Mouse (Mus musculus): ENCODE data around the gene Kcnd3. TPM values are rescaled to one million over a fixed set of nuclear protein-coding genes. Genes with fewer than 3 reads are reported as not detected.

Gene Kcnd3
- polyA plus RNA-seq, 1 experiment from 2014 or later: 3.6 TPM

- no peak overlapping the region for H3K4me2 ChIP-seq (replicated peaks)
- WGBS: 81% methylated on average over 7 of the region's 7 CpGs
- no peaks in the 10 kb centered on the region for H3K9me3 ChIP-seq
- no peak for ATAC-seq (ENCODE audit: low FRiP score, low read depth)
- no peak overlapping the region for H3K9ac ChIP-seq
- H3K4me1 ChIP-seq: no peaks in the 10 kb centered on the region
- H3K4me3 ChIP-seq: no peak overlapping the region
- H3K36me3 ChIP-seq: no peaks in the 10 kb centered on the region
- H3K27ac ChIP-seq: no peak overlapping the region
- no peaks in the 10 kb centered on the region for H3K27me3 ChIP-seq (replicated peaks)
Observed at GRCm38 (mm10) chr3:105611531-105612422, 159.6 kb downstream of the Kcnd3 start.

GRCm38 (mm10) chr3:105612423-105612814, 160.3 kb downstream of the Kcnd3 start:
- Histone ChIP-seq H3K27ac (no peak overlapping the region), H3K27me3 (replicated peaks) (no peaks in the 10 kb centered on the region), H3K36me3 (no peaks in the 10 kb centered on the region), H3K4me3 (no peak overlapping the region), H3K9me3 (no peaks in the 10 kb centered on the region), H3K4me2 (replicated peaks) (no peak overlapping the region), H3K9ac (no peak overlapping the region), H3K4me1 (no peaks in the 10 kb centered on the region)
- 74% methylated on average over 4 of the region's 4 CpGs for WGBS
- ATAC-seq (ENCODE audit: low FRiP score, low read depth): no peak

GRCm38 (mm10) chr3:105616861-105617743, 165.0 kb downstream of the Kcnd3 start:
- Histone ChIP-seq H3K9ac (no peak overlapping the region), H3K27me3 (replicated peaks) (no peaks in the 10 kb centered on the region), H3K4me1 (no peaks in the 10 kb centered on the region), H3K4me2 (replicated peaks) (no peak overlapping the region), H3K9me3 (no peaks in the 10 kb centered on the region), H3K36me3 (no peaks in the 10 kb centered on the region), H3K4me3 (no peak overlapping the region), H3K27ac (no peak overlapping the region)
- ATAC-seq (ENCODE audit: low FRiP score, low read depth): 0 out of 2 replicates have a peak, but pooled peaks have one; percentile 21
- 92% methylated on average over 2 of the region's 2 CpGs for WGBS

GRCm38 (mm10) chr3:105621154-105621553, 169.0 kb downstream of the Kcnd3 start:
- H3K9me3 ChIP-seq: no peaks in the 10 kb centered on the region
- 74% methylated on average over 8 of the region's 8 CpGs for WGBS
- H3K4me2 ChIP-seq (replicated peaks): no peak overlapping the region
- no peak overlapping the region for H3K27ac ChIP-seq
- no peak overlapping the region for H3K9ac ChIP-seq
- H3K36me3 ChIP-seq: no peaks in the 10 kb centered on the region
- no peaks in the 10 kb centered on the region for H3K4me1 ChIP-seq
- H3K27me3 ChIP-seq (replicated peaks): no peaks in the 10 kb centered on the region
- no peak for ATAC-seq (ENCODE audit: low FRiP score, low read depth)
- no peak overlapping the region for H3K4me3 ChIP-seq

GRCm38 (mm10) chr3:105623137-105623536, 171.0 kb downstream of the Kcnd3 start:
- 65% methylated on average over 4 of the region's 4 CpGs for WGBS
- no peak for ATAC-seq (ENCODE audit: low FRiP score, low read depth)
- H3K27ac ChIP-seq: no peak overlapping the region
- H3K27me3 ChIP-seq (replicated peaks): no peaks in the 10 kb centered on the region
- no peaks in the 10 kb centered on the region for H3K36me3 ChIP-seq
- no peaks in the 10 kb centered on the region for H3K9me3 ChIP-seq
- no peak overlapping the region for H3K4me3 ChIP-seq
- H3K4me1 ChIP-seq: peaks cover 3% of the 10 kb centered on the region; the same call in 1 of the 2 replicates
- no peak overlapping the region for H3K9ac ChIP-seq
- no peak overlapping the region for H3K4me2 ChIP-seq (replicated peaks)

GRCm38 (mm10) chr3:105625961-105626360, 173.8 kb downstream of the Kcnd3 start:
- Histone ChIP-seq H3K9ac (no peak overlapping the region), H3K4me2 (replicated peaks) (no peak overlapping the region), H3K4me1 (peaks cover 3% of the 10 kb centered on the region; the same call in 1 of the 2 replicates), H3K4me3 (no peak overlapping the region), H3K27ac (no peak overlapping the region), H3K27me3 (replicated peaks) (no peaks in the 10 kb centered on the region), H3K9me3 (no peaks in the 10 kb centered on the region), H3K36me3 (no peaks in the 10 kb centered on the region)
- 89% methylated on average over 2 of the region's 2 CpGs for WGBS
- ATAC-seq (ENCODE audit: low FRiP score, low read depth): no peak

GRCm38 (mm10) chr3:105627258-105627657, 175.1 kb downstream of the Kcnd3 start:
- Histone ChIP-seq H3K27ac (no peak overlapping the region), H3K4me3 (no peak overlapping the region), H3K4me2 (replicated peaks) (no peak overlapping the region), H3K36me3 (no peaks in the 10 kb centered on the region), H3K4me1 (peaks cover 3% of the 10 kb centered on the region; the same call in 1 of the 2 replicates), H3K27me3 (replicated peaks) (0 out of 2 replicates have a peak, but pooled peaks cover 2% of the 10 kb centered on the region), H3K9ac (no peak overlapping the region), H3K9me3 (no peaks in the 10 kb centered on the region)
- WGBS: 44% methylated on average over 6 of the region's 6 CpGs
- no peak for ATAC-seq (ENCODE audit: low FRiP score, low read depth)

- H3K27ac ChIP-seq: no peak overlapping the region
- no peaks in the 10 kb centered on the region for H3K36me3 ChIP-seq
- no peak overlapping the region for H3K4me3 ChIP-seq
- H3K27me3 ChIP-seq (replicated peaks): 0 out of 2 replicates have a peak, but pooled peaks cover 2% of the 10 kb centered on the region
- WGBS: 74% methylated on average over 2 of the region's 2 CpGs
- H3K4me1 ChIP-seq: peaks cover 3% of the 10 kb centered on the region; the same call in 1 of the 2 replicates
- ATAC-seq (ENCODE audit: low FRiP score, low read depth): no peak
- H3K9ac ChIP-seq: no peak overlapping the region
- no peaks in the 10 kb centered on the region for H3K9me3 ChIP-seq
- no peak overlapping the region for H3K4me2 ChIP-seq (replicated peaks)
Observed at GRCm38 (mm10) chr3:105632296-105632695, 180.2 kb downstream of the Kcnd3 start.

- H3K36me3 ChIP-seq: no peaks in the 10 kb centered on the region
- no peak overlapping the region for H3K9ac ChIP-seq
- H3K4me3 ChIP-seq: no peak overlapping the region
- H3K27me3 ChIP-seq (replicated peaks): 0 out of 2 replicates have a peak, but pooled peaks cover 2% of the 10 kb centered on the region
- no peak overlapping the region for H3K4me2 ChIP-seq (replicated peaks)
- H3K27ac ChIP-seq: no peak overlapping the region
- H3K9me3 ChIP-seq: no peaks in the 10 kb centered on the region
- H3K4me1 ChIP-seq: no peaks in the 10 kb centered on the region
- ATAC-seq (ENCODE audit: low FRiP score, low read depth): no peak
- 90% methylated on average over 3 of the region's 3 CpGs for WGBS
Observed at GRCm38 (mm10) chr3:105633021-105633420, 180.9 kb downstream of the Kcnd3 start.

GRCm38 (mm10) chr3:105642186-105642585, 190.1 kb downstream of the Kcnd3 start:
- H3K9me3 ChIP-seq: no peaks in the 10 kb centered on the region
- no peak overlapping the region for H3K27ac ChIP-seq
- no peak overlapping the region for H3K4me2 ChIP-seq (replicated peaks)
- no peaks in the 10 kb centered on the region for H3K36me3 ChIP-seq
- ATAC-seq (ENCODE audit: low FRiP score, low read depth): no peak
- H3K27me3 ChIP-seq (replicated peaks): no peaks in the 10 kb centered on the region
- no peaks in the 10 kb centered on the region for H3K4me1 ChIP-seq
- WGBS: 60% methylated on average over 1 of the region's 1 CpGs
- H3K4me3 ChIP-seq: no peak overlapping the region
- H3K9ac ChIP-seq: no peak overlapping the region

GRCm38 (mm10) chr3:105643566-105643965, 191.4 kb downstream of the Kcnd3 start:
- no peaks in the 10 kb centered on the region for H3K36me3 ChIP-seq
- H3K4me1 ChIP-seq: no peaks in the 10 kb centered on the region
- H3K9ac ChIP-seq: no peak overlapping the region
- 79% methylated on average over 5 of the region's 5 CpGs for WGBS
- H3K9me3 ChIP-seq: no peaks in the 10 kb centered on the region
- no peak for ATAC-seq (ENCODE audit: low FRiP score, low read depth)
- no peak overlapping the region for H3K4me2 ChIP-seq (replicated peaks)
- no peak overlapping the region for H3K4me3 ChIP-seq
- H3K27ac ChIP-seq: no peak overlapping the region
- H3K27me3 ChIP-seq (replicated peaks): no peaks in the 10 kb centered on the region

GRCm38 (mm10) chr3:105648889-105649567, 196.9 kb downstream of the Kcnd3 start:
- H3K4me2 ChIP-seq (replicated peaks): no peak overlapping the region
- no peak overlapping the region for H3K9ac ChIP-seq
- no peaks in the 10 kb centered on the region for H3K9me3 ChIP-seq
- H3K27me3 ChIP-seq (replicated peaks): no peaks in the 10 kb centered on the region
- H3K4me3 ChIP-seq: no peak overlapping the region
- H3K27ac ChIP-seq: no peak overlapping the region
- WGBS: 74% methylated on average over 8 of the region's 8 CpGs
- H3K4me1 ChIP-seq: no peaks in the 10 kb centered on the region
- H3K36me3 ChIP-seq: no peaks in the 10 kb centered on the region
- ATAC-seq (ENCODE audit: low FRiP score, low read depth): no peak

Data from neural tube, embryonic 12.5 days (tissue).